Mouse (Mus musculus): ENCODE results near the gene Daglb. TPM values are rescaled to one million over a fixed set of nuclear protein-coding genes. Genes with fewer than 3 reads are reported as not detected.

Gene Daglb
- polyA plus RNA-seq, 1 experiment from 2014 or later: 9.2 TPM

DNA sequence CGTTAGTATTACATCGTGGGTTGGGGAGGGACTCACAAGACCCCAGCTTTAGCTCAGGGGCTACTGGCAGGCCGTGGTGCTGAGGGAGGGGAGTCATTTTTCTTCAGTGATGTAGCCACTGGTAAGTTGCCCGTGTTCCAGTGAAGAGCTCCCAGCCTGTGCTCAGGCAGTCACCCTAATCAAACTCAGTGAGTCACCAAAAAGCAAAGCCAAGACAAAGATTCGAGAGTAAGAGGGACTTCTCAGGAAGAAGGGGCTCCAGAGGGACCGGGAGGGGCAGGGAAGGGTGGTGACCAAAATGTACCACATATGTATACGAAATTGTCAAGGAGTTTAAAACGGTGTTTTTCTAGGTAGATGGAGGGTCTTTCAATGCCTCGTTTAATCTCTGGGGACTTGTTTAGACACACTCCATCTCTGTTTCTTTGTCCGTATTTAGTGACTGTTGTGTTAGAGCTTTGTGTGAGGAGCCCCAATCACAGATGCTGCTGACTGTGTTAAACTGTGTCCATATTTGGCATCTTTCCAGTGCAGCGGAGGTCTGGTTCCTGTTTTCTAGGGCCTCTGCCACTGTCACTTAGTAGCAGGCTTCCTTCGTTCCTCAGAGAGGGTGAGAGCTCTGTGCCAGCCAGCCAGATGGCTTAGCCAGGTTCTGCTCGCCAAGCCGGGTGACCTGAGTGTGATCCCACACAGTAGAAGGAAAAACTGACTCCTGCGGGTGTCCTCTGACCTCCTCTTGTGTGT, 6.2 kb downstream of the Daglb start:
- DNase-seq: peak; percentile 82
- peaks cover 27% of the 10 kb centered on the region; the same call in 1 of the 2 replicates for H3K36me3 ChIP-seq (ENCODE audit: insufficient read depth)
- TF ChIP-seq CTCF (IDR thresholded peaks at IDR 0.05; ENCODE audit: low read depth): no peak

DNA sequence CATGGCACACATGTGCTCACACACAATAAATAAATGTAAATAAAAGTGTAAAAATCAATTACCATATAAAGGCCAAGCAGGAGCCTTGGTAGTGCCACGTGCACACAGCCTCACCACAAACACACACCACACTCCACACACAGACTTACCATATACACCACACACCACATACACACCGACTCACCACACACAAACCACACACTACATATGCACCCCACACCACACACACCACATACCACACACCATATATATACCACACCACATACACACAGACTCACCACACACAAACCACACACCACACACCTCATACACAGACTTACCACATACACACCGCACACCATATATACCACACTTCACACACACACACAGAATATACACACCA, 6.8 kb downstream of the Daglb start:
- peak; percentile 30; the same call in 1 of the 2 replicates for ATAC-seq (ENCODE audit: insufficient read depth)
- H3K27ac ChIP-seq (ENCODE audit: low read depth): 0 out of 2 replicates have a peak overlapping the region, but pooled peaks have one; percentile 8

More for the DNA sequence above, 6.2 kb downstream of the Daglb start:
- Histone ChIP-seq H3K4me3 (ENCODE audit: low read depth, low read length) (no peak overlapping the region), H3K4me2 (no peak overlapping the region), H3K27me3 (ENCODE audit: insufficient read depth, low read length) (no peaks in the 10 kb centered on the region), H3K27ac (ENCODE audit: low read depth) (peak overlapping the region; percentile 64), H3K9ac (no peak overlapping the region), H3K9me3 (ENCODE audit: low read depth, low read length) (no peaks in the 10 kb centered on the region), H3K4me1 (ENCODE audit: insufficient read depth) (no peaks in the 10 kb centered on the region)
- peak; percentile 39; the same call in 1 of the 2 replicates for ATAC-seq (ENCODE audit: insufficient read depth)
- 65% methylated on average over 15 of the region's 15 CpGs for WGBS

DNA sequence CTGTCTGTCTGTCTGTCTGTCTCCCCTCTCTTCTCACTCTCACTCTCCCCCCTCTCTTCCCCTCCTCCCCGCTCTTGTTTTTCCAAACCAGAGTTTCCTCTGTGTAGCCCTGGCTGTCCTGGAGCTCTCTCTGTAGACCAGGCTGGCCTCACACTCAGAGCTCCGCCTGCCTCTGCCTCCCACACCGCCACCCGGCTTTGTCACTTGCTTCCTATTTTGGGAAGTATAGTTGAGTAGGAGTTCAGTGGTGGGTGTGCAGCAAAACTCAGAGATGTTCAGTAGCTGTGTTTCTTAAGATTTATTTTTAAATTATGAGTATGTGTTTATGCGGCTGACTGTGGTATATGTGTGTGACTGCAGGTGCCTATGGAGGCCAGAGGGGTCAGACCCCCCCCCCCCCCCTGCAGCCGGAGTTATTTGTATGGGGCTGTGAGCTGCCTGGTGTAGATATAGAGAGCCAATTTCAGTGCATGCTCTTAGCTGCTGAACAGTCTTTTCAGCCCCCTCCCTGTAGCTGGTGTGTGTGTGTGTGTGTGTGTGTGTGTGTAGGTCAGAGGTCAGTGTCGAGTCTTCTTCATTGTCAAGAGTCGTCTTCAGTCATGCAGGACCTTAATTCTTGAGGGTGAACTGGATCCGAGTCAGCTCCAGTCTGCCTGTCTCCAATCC, 7.7 kb downstream of the Daglb start:
- H3K4me3 ChIP-seq (ENCODE audit: low read depth, low read length): no peak overlapping the region
- DNase-seq: no peak
- no peak overlapping the region for H3K27ac ChIP-seq (ENCODE audit: low read depth)
- no peak for TF ChIP-seq CTCF (IDR thresholded peaks at IDR 0.05; ENCODE audit: low read depth)
- no peaks in the 10 kb centered on the region for H3K9me3 ChIP-seq (ENCODE audit: low read depth, low read length)
- ATAC-seq (ENCODE audit: insufficient read depth): no peak
- WGBS: 78% methylated on average over 9 of the region's 9 CpGs
- no peaks in the 10 kb centered on the region for H3K4me1 ChIP-seq (ENCODE audit: insufficient read depth)
- no peak overlapping the region for H3K4me2 ChIP-seq
- H3K9ac ChIP-seq: no peak overlapping the region
- H3K36me3 ChIP-seq (ENCODE audit: insufficient read depth): peaks cover 32% of the 10 kb centered on the region; the same call in 1 of the 2 replicates
- H3K27me3 ChIP-seq (ENCODE audit: insufficient read depth, low read length): no peaks in the 10 kb centered on the region

More for the DNA sequence above, 6.8 kb downstream of the Daglb start:
- no peak overlapping the region for H3K4me2 ChIP-seq
- TF ChIP-seq CTCF (IDR thresholded peaks at IDR 0.05; ENCODE audit: low read depth): no peak
- DNase-seq: no peak
- H3K9me3 ChIP-seq (ENCODE audit: low read depth, low read length): no peaks in the 10 kb centered on the region
- WGBS: 79% methylated on average over 3 of the region's 3 CpGs
- no peak overlapping the region for H3K4me3 ChIP-seq (ENCODE audit: low read depth, low read length)
- H3K9ac ChIP-seq: no peak overlapping the region
- no peaks in the 10 kb centered on the region for H3K27me3 ChIP-seq (ENCODE audit: insufficient read depth, low read length)
- no peaks in the 10 kb centered on the region for H3K4me1 ChIP-seq (ENCODE audit: insufficient read depth)
- peaks cover 32% of the 10 kb centered on the region; the same call in 1 of the 2 replicates for H3K36me3 ChIP-seq (ENCODE audit: insufficient read depth)

DNA sequence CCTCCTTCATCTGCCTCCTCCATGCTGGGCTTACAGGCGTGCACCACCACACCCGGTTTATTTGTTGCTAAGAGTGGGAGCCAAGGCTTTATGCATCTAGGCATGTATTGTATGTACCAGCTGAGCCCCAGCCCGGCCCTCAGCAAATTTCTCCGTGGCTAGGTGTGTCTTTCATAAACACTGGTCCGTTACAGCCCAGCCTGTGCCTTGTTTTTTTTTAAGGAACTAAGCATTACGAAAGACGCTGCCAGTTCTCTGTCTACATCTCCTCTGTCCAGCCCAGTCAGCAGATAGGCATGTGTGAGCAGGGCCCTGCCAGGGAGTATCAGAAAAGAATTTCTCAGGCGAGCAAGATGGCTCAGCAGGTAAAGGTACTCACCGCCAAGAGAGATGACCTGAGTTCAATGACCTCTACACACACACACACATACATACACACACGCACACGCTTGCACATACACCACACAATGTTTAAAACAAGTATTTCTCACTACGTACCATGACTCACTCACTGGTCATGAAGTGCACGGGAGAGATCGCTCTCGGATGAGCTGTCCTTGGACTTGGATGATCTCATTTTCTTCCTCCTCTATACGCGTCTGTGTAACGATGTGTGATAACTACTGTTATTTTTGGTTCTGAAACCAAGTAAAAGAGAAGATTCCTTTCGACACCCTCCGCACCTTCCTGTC, 10.9 kb downstream of the Daglb start:
- Histone ChIP-seq H3K9me3 (ENCODE audit: low read depth, low read length) (no peaks in the 10 kb centered on the region), H3K27ac (ENCODE audit: low read depth) (no peak overlapping the region), H3K4me1 (ENCODE audit: insufficient read depth) (no peaks in the 10 kb centered on the region), H3K27me3 (ENCODE audit: insufficient read depth, low read length) (no peaks in the 10 kb centered on the region), H3K36me3 (ENCODE audit: insufficient read depth) (peaks cover 28% of the 10 kb centered on the region; the same call in 1 of the 2 replicates), H3K4me3 (ENCODE audit: low read depth, low read length) (no peak overlapping the region), H3K4me2 (no peak overlapping the region), H3K9ac (no peak overlapping the region)
- ATAC-seq (ENCODE audit: insufficient read depth): no peak
- no peak for DNase-seq
- WGBS: 86% methylated on average over 20 of the region's 20 CpGs
- no peak for TF ChIP-seq CTCF (IDR thresholded peaks at IDR 0.05; ENCODE audit: low read depth)

DNA sequence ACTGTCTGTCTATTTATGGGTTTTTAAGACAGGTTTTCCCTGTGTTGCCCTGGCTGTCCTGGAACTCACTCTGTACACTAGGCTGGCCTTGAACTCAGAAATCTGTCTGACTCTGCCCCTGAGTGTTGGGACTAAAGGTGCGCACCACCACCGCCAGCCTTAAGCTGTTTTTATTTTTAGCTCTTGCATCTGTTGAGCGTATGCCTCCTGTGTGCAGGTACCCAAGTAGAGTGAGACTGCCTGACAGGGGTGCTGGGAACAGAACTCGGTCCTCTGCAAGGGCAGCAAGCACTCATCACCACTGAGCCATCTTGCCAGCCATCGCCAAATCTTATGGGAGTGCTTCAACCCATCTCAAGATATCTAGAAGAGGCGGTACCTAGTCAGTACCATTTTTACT, 11.6 kb downstream of the Daglb start:
- no peak overlapping the region for H3K9ac ChIP-seq
- H3K4me2 ChIP-seq: no peak overlapping the region
- no peaks in the 10 kb centered on the region for H3K27me3 ChIP-seq (ENCODE audit: insufficient read depth, low read length)
- 92% methylated on average over 6 of the region's 6 CpGs for WGBS
- H3K4me3 ChIP-seq (ENCODE audit: low read depth, low read length): no peak overlapping the region
- H3K4me1 ChIP-seq (ENCODE audit: insufficient read depth): no peaks in the 10 kb centered on the region
- H3K27ac ChIP-seq (ENCODE audit: low read depth): no peak overlapping the region
- TF ChIP-seq CTCF (IDR thresholded peaks at IDR 0.05; ENCODE audit: low read depth): no peak
- H3K36me3 ChIP-seq (ENCODE audit: insufficient read depth): peaks cover 28% of the 10 kb centered on the region; the same call in 1 of the 2 replicates
- ATAC-seq (ENCODE audit: insufficient read depth) (no peak), DNase-seq (no peak)
- no peaks in the 10 kb centered on the region for H3K9me3 ChIP-seq (ENCODE audit: low read depth, low read length)

DNA sequence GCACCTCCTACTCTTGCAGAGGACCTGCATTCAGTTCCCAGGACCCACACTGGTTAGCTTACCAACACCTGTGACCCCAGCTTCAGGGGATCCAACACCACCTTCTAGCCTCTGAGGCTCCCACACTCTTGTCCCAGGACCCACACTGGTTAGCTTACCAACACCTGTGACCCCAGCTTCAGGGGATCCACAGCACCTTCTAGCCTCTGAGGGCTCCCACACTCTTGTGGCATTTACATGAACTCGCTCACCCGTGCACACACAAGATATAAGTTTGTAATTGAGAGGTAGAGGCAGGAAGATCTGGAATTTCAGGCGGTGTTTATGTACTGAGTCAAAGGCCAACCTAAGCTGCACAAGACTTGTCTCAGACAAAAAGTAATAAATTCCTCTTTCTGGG, 13.5 kb downstream of the Daglb start:
- no peaks in the 10 kb centered on the region for H3K4me1 ChIP-seq (ENCODE audit: insufficient read depth)
- WGBS: 92% methylated on average over 3 of the region's 3 CpGs
- no peak for DNase-seq

DNA sequence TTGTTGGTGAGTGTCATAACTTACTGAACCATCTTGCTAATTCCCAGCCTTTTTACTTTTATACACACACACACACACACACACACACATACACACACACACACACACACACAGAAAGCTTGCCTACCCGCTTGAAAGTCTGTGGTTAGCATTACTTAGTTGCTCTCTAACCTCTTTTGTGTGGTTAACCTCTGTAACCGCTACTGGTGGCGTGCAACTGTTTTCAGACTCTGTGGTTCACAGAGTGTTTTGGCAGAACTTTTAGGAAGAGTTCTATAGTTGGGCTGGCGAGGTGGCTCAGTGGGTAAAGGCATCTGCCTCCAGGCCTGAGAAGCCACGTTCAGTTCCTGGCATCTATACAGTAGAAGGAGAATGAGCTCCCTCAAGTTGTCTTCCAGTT, 20.6 kb downstream of the Daglb start:
- H3K9me3 ChIP-seq (ENCODE audit: low read depth, low read length): no peaks in the 10 kb centered on the region
- H3K4me1 ChIP-seq (ENCODE audit: insufficient read depth): no peaks in the 10 kb centered on the region
- DNase-seq (no peak), ATAC-seq (ENCODE audit: insufficient read depth) (no peak)
- H3K27ac ChIP-seq (ENCODE audit: low read depth): no peak overlapping the region
- TF ChIP-seq CTCF (IDR thresholded peaks at IDR 0.05; ENCODE audit: low read depth): no peak
- no peak overlapping the region for H3K4me2 ChIP-seq
- 85% methylated on average over 5 of the region's 5 CpGs for WGBS
- H3K9ac ChIP-seq: no peak overlapping the region
- H3K27me3 ChIP-seq (ENCODE audit: insufficient read depth, low read length): no peaks in the 10 kb centered on the region
- no peak overlapping the region for H3K4me3 ChIP-seq (ENCODE audit: low read depth, low read length)
- H3K36me3 ChIP-seq (ENCODE audit: insufficient read depth): peaks cover 32% of the 10 kb centered on the region; the same call in 1 of the 2 replicates

More for the DNA sequence above, 13.5 kb downstream of the Daglb start:
- no peak overlapping the region for H3K9ac ChIP-seq
- no peak for ATAC-seq (ENCODE audit: insufficient read depth)
- H3K36me3 ChIP-seq (ENCODE audit: insufficient read depth): peaks cover 36% of the 10 kb centered on the region; the same call in 1 of the 2 replicates
- H3K27ac ChIP-seq (ENCODE audit: low read depth): no peak overlapping the region
- no peaks in the 10 kb centered on the region for H3K9me3 ChIP-seq (ENCODE audit: low read depth, low read length)
- H3K4me3 ChIP-seq (ENCODE audit: low read depth, low read length): no peak overlapping the region
- H3K27me3 ChIP-seq (ENCODE audit: insufficient read depth, low read length): no peaks in the 10 kb centered on the region
- TF ChIP-seq CTCF (IDR thresholded peaks at IDR 0.05; ENCODE audit: low read depth): no peak
- no peak overlapping the region for H3K4me2 ChIP-seq

Measured in lung, embryonic 14.5 days (tissue).